Mouse (Mus musculus) stomach, postnatal 0 days (tissue): ENCODE results near the gene Gpn1. TPM values are rescaled to one million over a fixed set of nuclear protein-coding genes. Genes with fewer than 3 reads are reported as not detected.

Experiments
- ATAC-seq: fragments of 200-750 bp; cut with Nextera tagmentation; 2 replicates; pipeline ENCODE4 v1.8.0; 2017; ENCODE audit not compliant: low FRiP score, low TSS enrichment
- DNase-seq: peaks from one replicate; pipeline ENCODE4 v3.0.0-alpha.2; 2016; ENCODE audit warnings: low spot score
- H3K27ac ChIP-seq: fragments of 300-500 bp; sonication (generic); replicated peaks from 2 replicates; pipeline ENCODE4 v1.5.1; 2014; ENCODE audit warnings: mild to moderate bottlenecking, control low read depth
- H3K27me3 ChIP-seq: fragments of 300-500 bp; sonication (generic); 2 replicates; pipeline ENCODE4 v1.6.1; 2014; ENCODE audit warnings: low read length; ENCODE audit not compliant: control insufficient read depth, insufficient read depth
- H3K36me3 ChIP-seq: fragments of 300-500 bp; sonication (generic); 2 replicates; pipeline ENCODE4 v1.6.1; 2014; ENCODE audit warnings: low read length, mixed read lengths; ENCODE audit not compliant: control insufficient read depth, insufficient read depth
- H3K4me1 ChIP-seq: fragments of 300-500 bp; sonication (generic); replicated peaks from 2 replicates; pipeline ENCODE4 v1.6.1; 2014; ENCODE audit warnings: antibody characterized with exemption; ENCODE audit not compliant: control insufficient read depth, insufficient read depth
- H3K4me2 ChIP-seq: fragments of 300-500 bp; sonication (generic); replicated peaks from 2 replicates; pipeline ENCODE4 v1.6.1; 2014; ENCODE audit warnings: low read depth, mild to moderate bottlenecking, control low read depth, moderate library complexity
- H3K4me3 ChIP-seq: fragments of 300-500 bp; sonication (generic); 2 replicates; pipeline ENCODE4 v1.5.1; 2014; ENCODE audit warnings: low read depth, low read length, control low read depth
- H3K9ac ChIP-seq: fragments of 300-500 bp; sonication (generic); 2 replicates; pipeline ENCODE4 v1.6.1; 2014; ENCODE audit warnings: mild to moderate bottlenecking, low read length, control low read depth, mixed read lengths
- H3K9me3 ChIP-seq: fragments of 300-500 bp; sonication (generic); 2 replicates; pipeline ENCODE4 v1.6.1; 2016; ENCODE audit warnings: low read length; ENCODE audit not compliant: control insufficient read depth
- CTCF ChIP-seq: IDR thresholded peaks from 2 replicates; pipeline ENCODE4 v1.5.1; 2016; ENCODE audit warnings: antibody characterized with exemption, low read depth, mild to moderate bottlenecking, moderate library complexity
- EP300 ChIP-seq: optimal IDR thresholded peaks from 2 replicates; pipeline ENCODE3; 2016; ENCODE audit warnings: antibody characterized with exemption
- WGBS: fragments of 180-500 bp; shearing (Covaris S2); extraction: QIAGEN DNeasy Blood & Tissue Kit; methylation state at CpG from one replicate; pipeline ENCODE4 v1.1.7; 2014; 5-methylcytosine and 5-hydroxymethylcytosine counted together
- polyA plus RNA-seq: library from polyadenylated mRNA; unstranded; fragments of >200 nt; fragmentation: Nextera tagmentation; extraction: Ambion mirVana; gene quantifications from 2 replicates; pipeline ENCODE4 v1.2.1, GENCODE M21; 2015

Gpn1 gene
- polyA plus RNA-seq, 1 experiment from 2014 or later, result 22.7 TPM

DNA sequence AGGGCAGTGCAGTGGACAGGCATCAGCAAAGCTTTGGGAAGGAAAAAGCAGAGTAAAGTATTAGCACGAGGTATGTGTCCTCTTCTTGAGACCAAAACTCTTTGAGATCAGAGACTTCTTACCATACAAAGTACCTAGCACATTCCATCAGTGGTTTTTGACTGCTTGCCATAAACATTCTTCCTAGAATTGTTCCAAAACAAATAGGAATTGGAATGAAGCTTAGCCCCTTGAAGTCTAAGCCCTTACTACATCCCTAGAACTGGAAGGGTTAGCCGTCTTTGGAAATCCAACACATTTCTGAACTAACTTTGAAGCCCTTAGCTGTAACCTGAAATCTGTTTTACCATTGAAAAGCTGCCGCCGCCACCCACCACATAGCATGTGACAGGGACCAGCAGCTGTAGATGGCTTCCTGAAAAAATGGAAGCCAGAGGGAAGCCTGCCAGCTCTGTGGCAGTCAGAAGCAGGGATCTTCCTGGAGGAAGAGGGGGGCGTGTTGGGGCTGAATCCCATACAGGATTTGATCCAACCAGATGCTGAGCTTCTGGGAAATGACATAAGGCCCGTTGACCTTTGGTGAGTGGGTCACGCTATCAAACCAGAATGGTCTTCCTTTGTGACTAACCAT is 67.6 kb downstream of the Gpn1 start:
- Histone ChIP-seq H3K27ac (no peak overlapping the region; the same call in 1 of the 2 replicates), H3K9ac (no peak overlapping the region), H3K4me1 (peaks cover 3% of the 10 kb centered on the region; the same call in 1 of the 2 replicates), H3K36me3 (no peaks in the 10 kb centered on the region), H3K27me3 (no peaks in the 10 kb centered on the region), H3K4me3 (no peak overlapping the region), H3K4me2 (no peak overlapping the region), H3K9me3 (no peaks in the 10 kb centered on the region)
- WGBS, result 64% methylated on average over 7 of the region's 7 CpGs
- TF ChIP-seq EP300 (no peak), CTCF (no peak)
- DNase-seq (no peak), ATAC-seq (no peak; the same call in 1 of the 2 replicates)

Other genes with a start within 250 kb of the Gpn1 start
- 75.2 and 78.2 TPM in 2 replicates for gene Krtcap3, start 243.1 kb upstream of the Gpn1 start, polyA plus RNA-seq
- gene Ift172, start 203.6 kb upstream of the Gpn1 start, polyA plus RNA-seq, result 20.0 and 20.3 TPM in 2 replicates
- 12.8 and 13.7 TPM in 2 replicates for gene Fndc4, start 198.7 kb upstream of the Gpn1 start, polyA plus RNA-seq
- gene Gckr, start 197.3 kb upstream of the Gpn1 start, polyA plus RNA-seq, result 0.08 and 0.29 TPM in 2 replicates
- 13.3 and 15.7 TPM in 2 replicates for gene Zfp512, start 42.3 kb upstream of the Gpn1 start, polyA plus RNA-seq
- not detected in 2 replicates for gene 4930548H24Rik, start 9.0 kb upstream of the Gpn1 start, polyA plus RNA-seq
- 13.9 and 15.2 TPM in 2 replicates for gene Slc4a1ap, start 32.3 kb downstream of the Gpn1 start, polyA plus RNA-seq
- gene Supt7l, start 33.1 kb downstream of the Gpn1 start, polyA plus RNA-seq, result 8.4 and 9.1 TPM in 2 replicates
- gene Mrpl33, start 102.2 kb downstream of the Gpn1 start, polyA plus RNA-seq, result 359 and 382 TPM in 2 replicates
- gene Rbks, start 202.9 kb downstream of the Gpn1 start, polyA plus RNA-seq, result 5.7 and 6.2 TPM in 2 replicates
- 44.9 and 46.5 TPM in 2 replicates for gene Babam2, start 202.9 kb downstream of the Gpn1 start, polyA plus RNA-seq